Mouse (Mus musculus) left cerebral cortex, postnatal 36 days (tissue): ENCODE data around the gene 1700008P02Rik. TPM values are rescaled to one million over a fixed set of nuclear protein-coding genes. Genes with fewer than 3 reads are reported as not detected.
"Not testable (repeated sequence)": the region's sequence is repeated elsewhere in the genome, so short reads cannot be mapped to it uniquely, and the experiment has no call there.

ENCODE experiments used
- DNase-seq, 2 experiments: peaks; one replicate each; pipeline ENCODE4 v3.0.0; 2021 to 2022; ENCODE audit warnings: low spot score in 2 of 2, mixed read lengths in 1 of 2
- intact Hi-C: fragments of 180-260 bp; cut with DNase I; formaldehyde crosslinking; loops from one replicate; pipeline ENCODE4 v1.15.1; 2025
- total RNA-seq, 2 experiments: library from RNA; stranded (reverse); gene quantifications; 2 replicates each; pipeline ENCODE4 v1.2.3; 2021

Gene 1700008P02Rik
- total RNA-seq: not detected

GRCm38 (mm10) chr3:6620343-6620742 lies at the start of gene 1700008P02Rik:
1700008P02Rik (minus strand) TSS chr3:6620443.
- intact Hi-C loops: no loop called here
- no peak for DNase-seq

GRCm38 (mm10) chr3:6649411-6649810 lies 29.2 kb upstream of the 1700008P02Rik start:
- intact Hi-C loops: no loop called here
- no peak for DNase-seq

- DNase-seq, intact Hi-C loops: not testable (repeated sequence)
Observed at GRCm38 (mm10) chr3:6638151-6638550, 17.9 kb upstream of the 1700008P02Rik start.

GRCm38 (mm10) chr3:6634256-6634655 lies 14.0 kb upstream of the 1700008P02Rik start:
- no peak for DNase-seq
- intact Hi-C loops: no loop called here

- intact Hi-C loops: no loop called here
Observed at GRCm38 (mm10) chr3:6617881-6618280, 2.4 kb downstream of the 1700008P02Rik start.

More at GRCm38 (mm10) chr3:6617881-6618280, 2.4 kb downstream of the 1700008P02Rik start:
- no peak for DNase-seq
